Mouse (Mus musculus) heart, embryonic 10.5 days (tissue): Measurements from ENCODE around the gene Mcl1. TPM values are rescaled to one million over a fixed set of nuclear protein-coding genes. Genes with fewer than 3 reads are reported as not detected.
"Not testable (repeated sequence)": the region's sequence is repeated elsewhere in the genome, so short reads cannot be mapped to it uniquely, and the experiment has no call there.

Source experiments
- DNase-seq: peaks from one replicate; pipeline ENCODE4 v3.0.0-alpha.2; 2017; ENCODE audit warnings: low spot score
- H3K27ac ChIP-seq: fragments of 300-500 bp; sonication (generic); 2 replicates; pipeline ENCODE4 v1.5.1; 2016; ENCODE audit warnings: mild to moderate bottlenecking
- H3K27me3 ChIP-seq: fragments of 300-500 bp; sonication (generic); 2 replicates; pipeline ENCODE4 v1.6.1; 2016; ENCODE audit warnings: mild to moderate bottlenecking; ENCODE audit not compliant: poor library complexity, insufficient read depth, severe bottlenecking
- H3K36me3 ChIP-seq: fragments of 300-500 bp; sonication (generic); 2 replicates; pipeline ENCODE4 v1.6.1; 2016; ENCODE audit warnings: mild to moderate bottlenecking, moderate library complexity
- H3K4me1 ChIP-seq: fragments of 300-500 bp; sonication (generic); 2 replicates; pipeline ENCODE4 v1.6.1; 2016; ENCODE audit warnings: mild to moderate bottlenecking
- H3K4me3 ChIP-seq: fragments of 300-500 bp; sonication (generic); 2 replicates; pipeline ENCODE4 v1.5.1; 2016; ENCODE audit warnings: mild to moderate bottlenecking, moderate library complexity
- H3K9me3 ChIP-seq: fragments of 300-500 bp; sonication (generic); 2 replicates; pipeline ENCODE4 v1.6.1; 2016; ENCODE audit warnings: mild to moderate bottlenecking, moderate library complexity
- WGBS: fragments of 180-500 bp; shearing (Covaris S2); methylation state at CpG from one replicate; pipeline ENCODE4 v1.1.7; 2016; 5-methylcytosine and 5-hydroxymethylcytosine counted together
- polyA plus RNA-seq: library from polyadenylated mRNA; unstranded; fragments of >200 nt; fragmentation: Nextera tagmentation; extraction: Ambion mirVana; gene quantifications from 2 replicates; pipeline ENCODE4 v1.2.1, GENCODE M21; 2016

The Mcl1 gene
- polyA plus RNA-seq, 1 experiment from 2014 or later, result 50.2 TPM

- Histone ChIP-seq H3K36me3 (no peaks in the 10 kb centered on the region), H3K4me3 (no peak overlapping the region), H3K4me1 (peaks cover 29% of the 10 kb centered on the region), H3K27ac (0 out of 2 replicates have a peak overlapping the region, but pooled peaks have one; percentile 76), H3K9me3 (no peaks in the 10 kb centered on the region), H3K27me3 (no peaks in the 10 kb centered on the region)
- DNase-seq, result no peak
- WGBS, result 30% methylated on average over 6 of the region's 6 CpGs
Observed at GRCm38 (mm10) chr3:95652871-95653270, 5.7 kb upstream of the Mcl1 start.

GRCm38 (mm10) chr3:95653473-95654034, 5.0 kb upstream of the Mcl1 start:
- Histone ChIP-seq H3K27ac (peak overlapping the region; percentile 76), H3K4me3 (peak overlapping the region; percentile 19; the same call in 1 of the 2 replicates), H3K9me3 (no peaks in the 10 kb centered on the region), H3K4me1 (peaks cover 29% of the 10 kb centered on the region), H3K27me3 (no peaks in the 10 kb centered on the region), H3K36me3 (no peaks in the 10 kb centered on the region)
- WGBS, result 20% methylated on average over 11 of the region's 11 CpGs
- DNase-seq, result no peak

DNA sequence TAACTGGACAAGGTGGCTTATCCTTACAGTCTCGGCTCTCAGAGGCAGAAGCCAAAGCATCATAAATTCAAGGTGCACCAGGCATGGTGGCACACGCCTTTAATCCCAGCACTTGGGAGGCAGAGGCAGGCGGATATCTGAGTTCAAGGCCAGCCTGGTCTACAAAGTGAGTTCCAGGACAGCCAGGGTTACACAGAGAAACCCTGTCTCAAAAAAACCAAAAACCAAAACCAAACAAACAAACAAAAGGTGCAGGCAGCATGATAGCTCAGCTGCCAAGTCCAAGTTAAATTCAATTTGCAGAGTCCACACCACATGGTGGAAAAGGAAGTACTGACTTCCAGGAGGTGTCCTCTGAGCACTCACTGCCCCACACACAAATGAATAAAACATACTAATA, 4.2 kb upstream of the Mcl1 start:
- H3K36me3 ChIP-seq, H3K9me3 ChIP-seq, H3K27me3 ChIP-seq, H3K27ac ChIP-seq, DNase-seq, H3K4me3 ChIP-seq: not testable (repeated sequence)
- H3K4me1 ChIP-seq, result peaks cover 29% of the 10 kb centered on the region
- WGBS, result 86% methylated on average over 3 of the region's 3 CpGs

DNA sequence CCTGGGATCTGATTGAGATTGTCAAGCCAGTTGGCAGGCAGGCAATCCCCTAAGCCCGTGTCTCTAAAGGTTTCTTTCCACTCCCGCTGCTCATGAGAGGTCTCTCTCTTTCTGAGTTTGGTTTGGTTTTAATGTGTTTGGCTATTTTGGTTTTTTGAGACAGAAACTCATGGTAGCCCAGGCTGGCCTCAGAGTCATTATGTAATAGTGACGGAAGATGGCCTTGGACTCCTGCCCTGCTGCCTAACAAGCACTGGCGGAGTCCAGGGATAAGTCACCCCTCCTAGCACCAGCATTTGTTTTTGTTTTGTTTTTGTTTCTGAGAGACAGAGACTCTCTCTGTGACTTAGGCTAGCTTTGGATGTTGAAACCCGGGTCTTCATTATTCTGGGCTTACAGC, 3.2 kb upstream of the Mcl1 start:
- Histone ChIP-seq H3K4me3 (no peak overlapping the region), H3K27me3 (no peaks in the 10 kb centered on the region), H3K9me3 (no peaks in the 10 kb centered on the region), H3K27ac (no peak overlapping the region), H3K36me3 (peaks cover 7% of the 10 kb centered on the region), H3K4me1 (peaks cover 28% of the 10 kb centered on the region)
- WGBS, result 83% methylated on average over 5 of the region's 5 CpGs
- no peak for DNase-seq

- WGBS, result 84% methylated on average over 3 of the region's 3 CpGs
- Histone ChIP-seq H3K4me1 (peaks cover 33% of the 10 kb centered on the region), H3K27me3 (no peaks in the 10 kb centered on the region), H3K4me3 (no peak overlapping the region), H3K9me3 (no peaks in the 10 kb centered on the region), H3K27ac (no peak overlapping the region), H3K36me3 (peaks cover 20% of the 10 kb centered on the region)
- no peak for DNase-seq
Observed at GRCm38 (mm10) chr3:95657108-95657507, 1.5 kb upstream of the Mcl1 start.

- no peaks in the 10 kb centered on the region for H3K9me3 ChIP-seq
- DNase-seq, result no peak
- H3K4me3 ChIP-seq, result peak overlapping the region; percentile 97
- WGBS, result 90% methylated on average over 3 of the region's 3 CpGs
- H3K27me3 ChIP-seq, result no peaks in the 10 kb centered on the region
- peaks cover 33% of the 10 kb centered on the region for H3K4me1 ChIP-seq
- H3K27ac ChIP-seq, result peak overlapping the region; percentile 98
- H3K36me3 ChIP-seq, result peaks cover 26% of the 10 kb centered on the region
Observed at GRCm38 (mm10) chr3:95657711-95658110, 877 bp upstream of the Mcl1 start.

DNA sequence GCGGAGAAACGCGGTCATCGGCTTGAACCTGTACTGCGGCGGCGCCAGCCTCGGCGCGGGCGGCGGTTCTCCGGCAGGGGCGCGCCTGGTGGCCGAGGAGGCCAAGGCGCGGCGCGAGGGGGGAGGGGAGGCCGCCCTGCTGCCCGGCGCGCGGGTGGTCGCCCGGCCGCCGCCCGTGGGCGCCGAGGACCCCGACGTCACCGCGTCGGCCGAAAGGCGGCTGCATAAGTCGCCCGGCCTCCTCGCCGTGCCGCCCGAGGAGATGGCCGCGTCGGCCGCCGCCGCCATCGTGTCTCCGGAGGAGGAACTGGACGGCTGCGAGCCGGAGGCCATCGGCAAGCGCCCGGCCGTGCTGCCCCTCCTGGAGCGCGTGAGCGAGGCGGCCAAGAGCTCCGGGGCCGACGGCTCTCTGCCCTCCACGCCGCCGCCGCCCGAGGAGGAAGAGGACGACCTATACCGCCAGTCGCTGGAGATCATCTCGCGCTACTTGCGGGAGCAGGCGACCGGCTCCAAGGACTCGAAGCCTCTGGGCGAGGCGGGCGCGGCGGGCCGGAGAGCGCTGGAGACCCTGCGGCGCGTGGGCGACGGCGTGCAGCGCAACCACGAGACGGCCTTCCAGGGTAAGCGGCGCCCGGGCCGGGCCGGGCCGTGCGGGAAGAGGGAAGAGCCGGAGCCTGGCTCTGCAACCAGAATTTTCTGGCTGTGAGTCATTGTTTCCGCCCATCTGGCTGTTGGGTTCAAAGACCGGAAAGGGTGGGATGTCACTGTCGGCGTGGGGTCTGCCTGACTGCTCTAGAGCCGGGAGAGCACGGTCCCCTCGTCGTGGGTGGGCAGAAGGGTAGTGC, 502 bp downstream of the Mcl1 start:
- Histone ChIP-seq H3K9me3 (no peaks in the 10 kb centered on the region), H3K4me1 (peaks cover 33% of the 10 kb centered on the region), H3K36me3 (peaks cover 39% of the 10 kb centered on the region), H3K4me3 (peak overlapping the region; percentile 97), H3K27ac (peak overlapping the region; percentile 98), H3K27me3 (no peaks in the 10 kb centered on the region)
- WGBS, result under 1% methylated on average over 112 of the region's 113 CpGs
- DNase-seq, result peak; percentile 89

- DNase-seq, result no peak
- H3K9me3 ChIP-seq, result no peaks in the 10 kb centered on the region
- peaks cover 42% of the 10 kb centered on the region for H3K4me1 ChIP-seq
- 2% methylated on average over 8 of the region's 8 CpGs for WGBS
- no peaks in the 10 kb centered on the region for H3K27me3 ChIP-seq
- peaks cover 48% of the 10 kb centered on the region for H3K36me3 ChIP-seq
- peak overlapping the region; percentile 97 for H3K4me3 ChIP-seq
- peak overlapping the region; percentile 98 for H3K27ac ChIP-seq
Observed at GRCm38 (mm10) chr3:95659948-95660347, 1.4 kb downstream of the Mcl1 start.

DNA sequence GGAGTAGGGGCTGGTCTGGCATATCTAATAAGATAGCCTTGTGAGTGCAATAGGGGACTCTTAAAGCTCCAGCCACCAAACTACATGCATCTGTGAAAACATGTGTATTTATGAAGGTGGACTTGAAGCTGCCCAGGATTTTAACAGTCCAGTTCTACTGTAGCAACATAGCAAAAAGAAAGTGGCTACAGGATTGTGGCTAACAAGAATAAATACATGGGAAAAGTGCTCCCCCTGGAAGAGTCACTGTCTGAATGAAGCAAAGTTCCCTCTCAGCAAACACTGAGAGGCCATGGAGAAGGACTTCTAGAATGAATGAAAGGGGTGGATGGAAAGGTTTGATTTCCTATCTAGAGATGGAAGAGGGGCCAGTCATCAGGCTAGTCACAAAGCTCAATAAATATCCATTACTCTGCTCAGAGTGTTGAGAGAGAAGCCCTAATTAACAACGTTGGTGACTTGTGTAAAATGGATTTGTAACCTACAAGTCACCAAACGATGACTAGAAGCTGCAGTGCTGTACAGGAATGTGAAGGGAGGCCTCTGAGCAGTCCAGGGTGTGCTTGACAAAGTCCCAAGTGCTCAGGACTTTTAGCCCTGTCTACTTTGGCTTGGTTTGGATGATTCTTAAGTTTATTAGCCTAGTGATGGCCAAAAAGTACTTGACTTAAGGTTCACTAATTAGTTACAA, 2.3 kb downstream of the Mcl1 start:
- peaks cover 50% of the 10 kb centered on the region for H3K4me1 ChIP-seq
- H3K27ac ChIP-seq, result peak overlapping the region; percentile 98
- peak overlapping the region; percentile 97 for H3K4me3 ChIP-seq
- no peaks in the 10 kb centered on the region for H3K27me3 ChIP-seq
- H3K9me3 ChIP-seq, result no peaks in the 10 kb centered on the region
- peaks cover 53% of the 10 kb centered on the region for H3K36me3 ChIP-seq
- WGBS, result 24% methylated on average over 2 of the region's 2 CpGs
- no peak for DNase-seq

GRCm38 (mm10) chr3:95661945-95662715, 3.5 kb downstream of the Mcl1 start:
- H3K27ac ChIP-seq, result peak overlapping the region; percentile 98
- H3K4me1 ChIP-seq, result peaks cover 61% of the 10 kb centered on the region
- H3K36me3 ChIP-seq, result peaks cover 53% of the 10 kb centered on the region
- H3K9me3 ChIP-seq, result no peaks in the 10 kb centered on the region
- DNase-seq, result no peak
- WGBS, result 20% methylated on average over 7 of the region's 7 CpGs
- H3K4me3 ChIP-seq, result peak overlapping the region; percentile 97
- H3K27me3 ChIP-seq, result no peaks in the 10 kb centered on the region

GRCm38 (mm10) chr3:95662724-95663449, 4.3 kb downstream of the Mcl1 start:
- WGBS, result 82% methylated on average over 7 of the region's 7 CpGs
- peak overlapping the region; percentile 98 for H3K27ac ChIP-seq
- peak overlapping the region; percentile 97 for H3K4me3 ChIP-seq
- H3K36me3 ChIP-seq, result peaks cover 53% of the 10 kb centered on the region
- H3K27me3 ChIP-seq, result no peaks in the 10 kb centered on the region
- no peaks in the 10 kb centered on the region for H3K9me3 ChIP-seq
- peaks cover 69% of the 10 kb centered on the region for H3K4me1 ChIP-seq
- DNase-seq, result no peak

GRCm38 (mm10) chr3:95663486-95663885, 4.9 kb downstream of the Mcl1 start:
- DNase-seq, result no peak
- peaks cover 75% of the 10 kb centered on the region for H3K4me1 ChIP-seq
- H3K9me3 ChIP-seq, result no peaks in the 10 kb centered on the region
- H3K27me3 ChIP-seq, result no peaks in the 10 kb centered on the region
- H3K36me3 ChIP-seq, result peaks cover 55% of the 10 kb centered on the region
- 88% methylated on average over 2 of the region's 2 CpGs for WGBS
- no peak overlapping the region for H3K27ac ChIP-seq
- peak overlapping the region; percentile 27; the same call in 1 of the 2 replicates for H3K4me3 ChIP-seq
